Mouse (Mus musculus) embryonic facial prominence, embryonic 11.5 days (tissue): ENCODE measurements around the gene Shisa5. TPM values are rescaled to one million over a fixed set of nuclear protein-coding genes. Genes with fewer than 3 reads are reported as not detected.

Experiments used
- ATAC-seq: fragments of 200-750 bp; cut with Nextera tagmentation; replicated peaks from 2 replicates; pipeline ENCODE4 v1.8.0; 2017; ENCODE audit warnings: low read depth; ENCODE audit not compliant: insufficient number of reproducible peaks, low FRiP score, low TSS enrichment
- DNase-seq: peaks from one replicate; pipeline ENCODE4 v3.0.0-alpha.2; 2015; ENCODE audit warnings: low spot score
- H3K27ac ChIP-seq: fragments of 300-500 bp; sonication (generic); replicated peaks from 2 replicates; pipeline ENCODE4 v1.5.1; 2014; ENCODE audit warnings: mild to moderate bottlenecking, low read depth, low read length, control low read depth
- H3K27me3 ChIP-seq: fragments of 300-500 bp; sonication (generic); 2 replicates; pipeline ENCODE4 v1.6.1; 2014; ENCODE audit warnings: mild to moderate bottlenecking, low read length, moderate library complexity, mixed read lengths; ENCODE audit not compliant: control insufficient read depth, insufficient read depth
- H3K36me3 ChIP-seq: fragments of 300-500 bp; sonication (generic); replicated peaks from 2 replicates; pipeline ENCODE4 v1.6.1; 2014; ENCODE audit warnings: low read depth, mild to moderate bottlenecking, low read length, moderate library complexity, mixed read lengths; ENCODE audit not compliant: control insufficient read depth, insufficient read depth
- H3K4me1 ChIP-seq: fragments of 300-500 bp; sonication (generic); 2 replicates; pipeline ENCODE4 v1.6.1; 2014; ENCODE audit warnings: low read length, mixed read lengths; ENCODE audit not compliant: control insufficient read depth, insufficient read depth
- H3K4me2 ChIP-seq: fragments of 300-500 bp; sonication (generic); 2 replicates; pipeline ENCODE4 v1.6.1; 2014; ENCODE audit warnings: low read depth, mild to moderate bottlenecking, control low read depth, low read length, moderate library complexity
- H3K4me3 ChIP-seq: fragments of 300-500 bp; sonication (generic); 2 replicates; pipeline ENCODE4 v1.5.1; 2014; ENCODE audit warnings: low read depth, low read length, control low read depth
- H3K9ac ChIP-seq: fragments of 300-500 bp; sonication (generic); replicated peaks from 2 replicates; pipeline ENCODE4 v1.6.1; 2014; ENCODE audit warnings: mild to moderate bottlenecking, control low read depth, low read length
- H3K9me3 ChIP-seq: fragments of 300-500 bp; sonication (generic); replicated peaks from 2 replicates; pipeline ENCODE4 v1.6.1; 2016; ENCODE audit warnings: mild to moderate bottlenecking, low read length, inconsistent platforms, mixed read lengths; ENCODE audit not compliant: control insufficient read depth
- WGBS: fragments of 180-500 bp; shearing (Covaris S2); extraction: QIAGEN DNeasy Blood & Tissue Kit; methylation state at CpG from one replicate; pipeline ENCODE4 v1.1.7; 2014; 5-methylcytosine and 5-hydroxymethylcytosine counted together
- polyA plus RNA-seq: library from polyadenylated mRNA; unstranded; fragments of >200 nt; fragmentation: Nextera tagmentation; extraction: Ambion mirVana; gene quantifications from 2 replicates; pipeline ENCODE4 v1.2.1, GENCODE M21; 2014

The Shisa5 gene
- polyA plus RNA-seq, 1 experiment from 2014 or later: 33.2 TPM

DNA sequence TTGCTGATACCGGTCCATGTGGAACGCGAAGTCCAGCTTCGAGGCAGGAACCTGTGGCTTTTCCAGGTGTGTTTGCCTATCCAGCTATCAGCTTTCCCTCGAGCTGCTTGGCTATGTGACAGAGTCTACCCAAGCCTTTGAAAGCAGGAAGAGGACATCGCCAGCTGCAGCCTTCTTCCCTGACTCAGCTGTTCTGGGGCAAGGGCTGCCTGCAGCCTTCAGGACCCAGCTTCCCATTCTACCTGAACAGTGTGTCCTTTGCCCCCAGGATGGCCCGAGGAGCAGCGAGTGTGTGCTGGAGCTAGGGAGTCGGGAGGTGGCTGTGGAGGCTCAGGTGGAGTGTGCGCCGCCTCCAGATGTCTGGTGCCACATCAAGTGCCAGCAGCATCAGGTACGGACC is 67.3 kb downstream of the Shisa5 start:
- ATAC-seq (no peak), DNase-seq (no peak)
- Histone ChIP-seq H3K27ac (no peak overlapping the region), H3K9ac (no peak overlapping the region), H3K9me3 (no peaks in the 10 kb centered on the region), H3K4me2 (no peak overlapping the region), H3K4me3 (no peak overlapping the region), H3K4me1 (no peaks in the 10 kb centered on the region), H3K36me3 (peaks cover 17% of the 10 kb centered on the region), H3K27me3 (no peaks in the 10 kb centered on the region)
- 90% methylated on average over 12 of the region's 12 CpGs for WGBS

DNA sequence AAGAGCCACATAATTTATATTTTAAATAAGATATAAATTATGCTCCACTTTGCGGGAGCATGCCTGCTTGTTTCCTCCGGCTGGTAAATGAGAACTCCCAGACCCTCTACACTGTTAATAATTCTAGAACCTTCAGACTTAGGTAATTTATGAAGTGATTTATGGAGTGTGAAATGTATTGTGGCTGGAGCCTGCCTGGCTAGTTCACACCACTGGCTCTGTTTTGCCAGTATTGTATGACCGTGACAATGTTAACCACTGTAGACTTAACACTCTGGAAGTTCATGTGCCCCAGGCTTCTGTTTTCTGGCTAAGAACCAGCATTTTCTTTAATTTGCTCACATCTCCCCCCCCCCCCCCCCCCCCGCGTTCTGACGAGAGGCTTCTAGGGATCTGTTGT is 69.0 kb downstream of the Shisa5 start:
- Histone ChIP-seq H3K4me3 (no peak overlapping the region), H3K27ac (no peak overlapping the region), H3K9me3 (no peaks in the 10 kb centered on the region), H3K9ac (no peak overlapping the region), H3K36me3 (peaks cover 25% of the 10 kb centered on the region), H3K4me2 (no peak overlapping the region), H3K4me1 (no peaks in the 10 kb centered on the region), H3K27me3 (no peaks in the 10 kb centered on the region)
- DNase-seq (no peak), ATAC-seq (no peak)
- 90% methylated on average over 4 of the region's 6 CpGs for WGBS

Other genes starting within 250 kb of the Shisa5 start
- 9.1 and 12.1 TPM in 2 replicates for gene Nckipsd, start 230.2 kb upstream of the Shisa5 start, polyA plus RNA-seq
- gene Celsr3, start 212.2 kb upstream of the Shisa5 start, polyA plus RNA-seq: 1.0 and 1.2 TPM in 2 replicates
- gene Slc26a6, start 185.3 kb upstream of the Shisa5 start, polyA plus RNA-seq: 14.5 and 15.5 TPM in 2 replicates
- gene Tmem89, start 123.9 kb upstream of the Shisa5 start, polyA plus RNA-seq: not detected in 2 replicates
- gene Uqcrc1, start 101.9 kb upstream of the Shisa5 start, polyA plus RNA-seq: 412 and 422 TPM in 2 replicates
- 1.1 and 2.4 TPM in 2 replicates for gene Col7a1, start 85.0 kb upstream of the Shisa5 start, polyA plus RNA-seq
- 0.25 TPM in 1 of 2 replicates, not detected in the other for gene Ucn2, start 52.6 kb upstream of the Shisa5 start, polyA plus RNA-seq
- gene Pfkfb4, start 46.8 kb upstream of the Shisa5 start, polyA plus RNA-seq: 7.8 TPM in 2 replicates
- 4.5 and 7.8 TPM in 2 replicates for gene Trex1, start 21.2 kb downstream of the Shisa5 start, polyA plus RNA-seq
- 26.3 and 27.2 TPM in 2 replicates for gene Atrip, start 35.6 kb downstream of the Shisa5 start, polyA plus RNA-seq
- gene Ccdc51, start 43.9 kb downstream of the Shisa5 start, polyA plus RNA-seq: 13.3 and 15.3 TPM in 2 replicates
- gene Tma7, start 44.0 kb downstream of the Shisa5 start, polyA plus RNA-seq: 880 and 898 TPM in 2 replicates
- gene Plxnb1, start 56.8 kb downstream of the Shisa5 start, polyA plus RNA-seq: 9.6 and 10.1 TPM in 2 replicates
- not detected in 2 replicates for gene Fbxw21, start 123.5 kb downstream of the Shisa5 start, polyA plus RNA-seq
- not detected in 2 replicates for gene Fbxw13, start 157.4 kb downstream of the Shisa5 start, polyA plus RNA-seq
- gene Fbxw20, start 196.2 kb downstream of the Shisa5 start, polyA plus RNA-seq: not detected in 2 replicates
- gene Fbxw14, start 249.1 kb downstream of the Shisa5 start, polyA plus RNA-seq: not detected in 2 replicates